Mouse (Mus musculus): Measurements from ENCODE around the gene Tlk2.
"Not testable (repeated sequence)": the region's sequence is repeated elsewhere in the genome, so short reads cannot be mapped to it uniquely, and the experiment has no call there.

The Tlk2 gene

GRCm38 (mm10) chr11:105178516-105178915, at the start of gene Tlk2:
Gene Tlk2, plus strand, starts transcription at chr11:105178807.
- in situ Hi-C loops (cut with MboI; ENCODE audit: unreplicated experiment in 2 of 2): no loop called here

- in situ Hi-C loops (cut with MboI; ENCODE audit: unreplicated experiment in 2 of 2): loop anchor here in 1 of 2 experiments (10.0 kb wide), 1 partner anchor 841 kb away; no protein-coding TSS in a partner anchor
Observed at GRCm38 (mm10) chr11:105135692-105136091, 42.9 kb upstream of the Tlk2 start.

GRCm38 (mm10) chr11:105137255-105137654, 41.4 kb upstream of the Tlk2 start:
- in situ Hi-C loops (cut with MboI; ENCODE audit: unreplicated experiment in 2 of 2): loop anchor here in 1 of 2 experiments (10.0 kb wide), 1 partner anchor 842 kb away; no protein-coding TSS in a partner anchor

GRCm38 (mm10) chr11:105140512-105140911, 38.1 kb upstream of the Tlk2 start:
- in situ Hi-C loops (cut with MboI; ENCODE audit: unreplicated experiment in 2 of 2): not testable (repeated sequence)

GRCm38 (mm10) chr11:105141115-105141514, 37.5 kb upstream of the Tlk2 start:
- in situ Hi-C loops (cut with MboI; ENCODE audit: unreplicated experiment in 2 of 2): no loop called here

- in situ Hi-C loops (cut with MboI; ENCODE audit: unreplicated experiment in 2 of 2): no loop called here
Observed at GRCm38 (mm10) chr11:105143564-105143963, 35.0 kb upstream of the Tlk2 start.

GRCm38 (mm10) chr11:105144084-105144483, 34.5 kb upstream of the Tlk2 start:
- in situ Hi-C loops (cut with MboI; ENCODE audit: unreplicated experiment in 2 of 2): no loop called here

GRCm38 (mm10) chr11:105144508-105145210, 33.9 kb upstream of the Tlk2 start:
- in situ Hi-C loops (cut with MboI; ENCODE audit: unreplicated experiment in 2 of 2): no loop called here

- in situ Hi-C loops (cut with MboI; ENCODE audit: unreplicated experiment in 2 of 2): no loop called here
Observed at GRCm38 (mm10) chr11:105145211-105145610, 33.4 kb upstream of the Tlk2 start.

GRCm38 (mm10) chr11:105146593-105146992, 32.0 kb upstream of the Tlk2 start, which contains the start of gene Gm10842:
Gene Gm10842, plus strand, starts transcription at chr11:105146893.
- in situ Hi-C loops (cut with MboI; ENCODE audit: unreplicated experiment in 2 of 2): no loop called here

GRCm38 (mm10) chr11:105149353-105149752, 29.3 kb upstream of the Tlk2 start:
- in situ Hi-C loops (cut with MboI; ENCODE audit: unreplicated experiment in 2 of 2): no loop called here

GRCm38 (mm10) chr11:105149766-105150165, 28.8 kb upstream of the Tlk2 start:
- in situ Hi-C loops (cut with MboI; ENCODE audit: unreplicated experiment in 2 of 2): no loop called here

- in situ Hi-C loops (cut with MboI; ENCODE audit: unreplicated experiment in 2 of 2): no loop called here
Observed at GRCm38 (mm10) chr11:105150691-105151090, 27.9 kb upstream of the Tlk2 start.

- in situ Hi-C loops (cut with MboI; ENCODE audit: unreplicated experiment in 2 of 2): no loop called here
Observed at GRCm38 (mm10) chr11:105151226-105152016, 27.2 kb upstream of the Tlk2 start.

GRCm38 (mm10) chr11:105152017-105152300, 26.6 kb upstream of the Tlk2 start:
- in situ Hi-C loops (cut with MboI; ENCODE audit: unreplicated experiment in 2 of 2): no loop called here

GRCm38 (mm10) chr11:105152357-105152899, 26.2 kb upstream of the Tlk2 start:
- in situ Hi-C loops (cut with MboI; ENCODE audit: unreplicated experiment in 2 of 2): no loop called here

GRCm38 (mm10) chr11:105153068-105153833, 25.4 kb upstream of the Tlk2 start:
- in situ Hi-C loops (cut with MboI; ENCODE audit: unreplicated experiment in 2 of 2): no loop called here

- in situ Hi-C loops (cut with MboI; ENCODE audit: unreplicated experiment in 2 of 2): no loop called here
Observed at GRCm38 (mm10) chr11:105155915-105156314, 22.7 kb upstream of the Tlk2 start.

- in situ Hi-C loops (cut with MboI; ENCODE audit: unreplicated experiment in 2 of 2): no loop called here
Observed at GRCm38 (mm10) chr11:105156748-105157267, 21.8 kb upstream of the Tlk2 start.

GRCm38 (mm10) chr11:105158047-105158446, 20.6 kb upstream of the Tlk2 start:
- in situ Hi-C loops (cut with MboI; ENCODE audit: unreplicated experiment in 2 of 2): no loop called here

All from v-Abl transformed pro-B cells (cell line).